Mouse (Mus musculus): Measurements from ENCODE around the gene Fitm1. TPM values are rescaled to one million over a fixed set of nuclear protein-coding genes. Genes with fewer than 3 reads are reported as not detected.

Fitm1 gene
- total and polyA plus RNA-seq, 3 experiments, result not detected

DNA sequence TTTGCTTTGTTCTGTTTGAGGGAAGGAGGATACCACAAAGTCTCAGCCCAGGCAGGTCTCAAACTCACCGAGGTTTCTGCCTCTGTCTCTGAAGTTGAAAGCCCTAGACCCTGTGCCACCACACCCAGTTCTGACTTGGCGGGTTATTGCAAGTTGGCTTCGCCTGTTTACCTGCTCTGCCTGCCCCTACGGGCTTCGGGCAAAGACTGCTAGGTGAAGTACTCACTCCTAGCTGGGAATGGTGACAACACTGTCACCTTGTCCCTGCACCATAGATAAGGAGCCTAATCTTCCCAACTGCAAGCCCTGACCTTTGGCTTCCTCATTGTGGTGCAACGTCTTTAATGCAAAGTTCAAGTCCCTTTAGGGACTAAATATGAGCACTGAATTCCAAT, 10.1 kb downstream of the Fitm1 start:
- H3K36me3 ChIP-seq (replicated peaks in 1 of 2; ENCODE audit: control insufficient read depth in 1 of 2, insufficient read depth in 1 of 2, low read length in 1 of 2), result peaks cover 29 to 58% of the 10 kb centered on the region in 2 experiments
- peaks cover 23% of the 10 kb centered on the region for H3K79me2 ChIP-seq (replicated peaks; ENCODE audit: control insufficient read depth, extremely low read depth, insufficient read depth, poor library complexity, severe bottlenecking)
- H3K9me3 ChIP-seq (replicated peaks; ENCODE audit: low read length), result no peaks in the 10 kb centered on the region
- H3K4me1 ChIP-seq (ENCODE audit: control insufficient read depth in 1 of 2, insufficient read depth in 2 of 2), result peaks cover 13 to 62% of the 10 kb centered on the region in 2 experiments
- H3K27me3 ChIP-seq (replicated peaks), result no peaks in the 10 kb centered on the region
- no peak for DNase-seq (ENCODE audit: extremely low read depth)
- dilution Hi-C loops (cut with MboI; ENCODE audit: extremely low pct_ligation_motif_present, extremely low pct_unique_long_range_greater_than_20kb, low sequenced_read_pairs), result no loop called here
- H3K27ac ChIP-seq (ENCODE audit: insufficient read depth, low read depth), result peak overlapping the region; percentile 83
- peak overlapping the region; percentile 27; the same call in 1 of the 2 replicates for H3K4me2 ChIP-seq (ENCODE audit: insufficient read depth, low read depth, poor library complexity, severe bottlenecking)
- no peak overlapping the region for H3K9ac ChIP-seq (ENCODE audit: insufficient read depth, low read depth)
- in situ Hi-C loops (cut with MboI; ENCODE audit: low pct_ligation_motif_present, low pct_unique_long_range_greater_than_20kb, low sequenced_read_pairs), result no loop called here
- TF ChIP-seq E2F4 (IDR thresholded peaks at IDR 0.05; ENCODE audit: insufficient replicate concordance, low read depth, low read length) (no peak), MEF2A (IDR thresholded peaks at IDR 0.05; ENCODE audit: borderline replicate concordance, low read depth, low read length) (no peak), SIN3A (IDR thresholded peaks at IDR 0.05; ENCODE audit: low read length) (no peak), CTCF (conservative IDR thresholded peaks at IDR 0.05 in 1 of 2, IDR thresholded peaks at IDR 0.05 in 1 of 2; ENCODE audit: low read depth in 2 of 2, low read length in 2 of 2) (no peak)
- peak overlapping the region in 1 of 3 experiments; percentile 12 for H3K4me3 ChIP-seq (replicated peaks in 1 of 3; ENCODE audit: low read depth in 2 of 3, low read length in 2 of 3, poor library complexity in 1 of 3)

GRCm38 (mm10) chr14:55586149-55586548, 10.7 kb downstream of the Fitm1 start:
- Histone ChIP-seq H3K4me1 (ENCODE audit: control insufficient read depth in 1 of 2, insufficient read depth in 2 of 2) (peaks cover 8 to 57% of the 10 kb centered on the region in 2 experiments), H3K9me3 (replicated peaks; ENCODE audit: low read length) (no peaks in the 10 kb centered on the region), H3K36me3 (replicated peaks in 1 of 2; ENCODE audit: control insufficient read depth in 1 of 2, insufficient read depth in 1 of 2, low read length in 1 of 2) (peaks cover 24 to 52% of the 10 kb centered on the region in 2 experiments), H3K27me3 (replicated peaks) (no peaks in the 10 kb centered on the region), H3K27ac (ENCODE audit: insufficient read depth, low read depth) (peak overlapping the region; percentile 83), H3K4me3 (replicated peaks in 1 of 3; ENCODE audit: low read depth in 2 of 3, low read length in 2 of 3, poor library complexity in 1 of 3) (no peak overlapping the region), H3K9ac (ENCODE audit: insufficient read depth, low read depth) (no peak overlapping the region), H3K4me2 (ENCODE audit: insufficient read depth, low read depth, poor library complexity, severe bottlenecking) (no peak overlapping the region), H3K79me2 (replicated peaks; ENCODE audit: control insufficient read depth, extremely low read depth, insufficient read depth, poor library complexity, severe bottlenecking) (peaks cover 23% of the 10 kb centered on the region)
- no peak for DNase-seq (ENCODE audit: extremely low read depth)
- in situ Hi-C loops (cut with MboI; ENCODE audit: low pct_ligation_motif_present, low pct_unique_long_range_greater_than_20kb, low sequenced_read_pairs), result no loop called here
- dilution Hi-C loops (cut with MboI; ENCODE audit: extremely low pct_ligation_motif_present, extremely low pct_unique_long_range_greater_than_20kb, low sequenced_read_pairs), result no loop called here
- TF ChIP-seq NRF1 (IDR thresholded peaks at IDR 0.05; ENCODE audit: low read depth, low read length) (no peak), JUN (IDR thresholded peaks at IDR 0.05; ENCODE audit: insufficient read depth, low read depth, low read length) (no peak), ZNF384 (IDR thresholded peaks at IDR 0.05; ENCODE audit: low read depth, low read length) (peak; percentile 82), POLR2A (IDR thresholded peaks at IDR 0.05; ENCODE audit: low read depth, low read length) (0 out of 2 replicates have a peak, but pooled peaks have one; percentile 19), SMC3 (IDR thresholded peaks at IDR 0.05; ENCODE audit: low read depth, low read length) (peak; percentile 19; the same call in 1 of the 2 replicates), POLR2AphosphoS2 (IDR thresholded peaks at IDR 0.05; ENCODE audit: low read depth, low read length) (no peak), MYC (IDR thresholded peaks at IDR 0.05; ENCODE audit: low read depth, low read length) (peak; percentile 41; the same call in 1 of the 2 replicates), CTCF (conservative IDR thresholded peaks at IDR 0.05 in 1 of 2, IDR thresholded peaks at IDR 0.05 in 1 of 2; ENCODE audit: low read depth in 2 of 2, low read length in 2 of 2) (peak in 1 of 2 experiments; percentile 59; a peak in 2 of 4 replicates), KAT2A (IDR thresholded peaks at IDR 0.05; ENCODE audit: insufficient replicate concordance, low read length) (no peak), RAD21 (IDR thresholded peaks at IDR 0.05; ENCODE audit: low read depth, low read length) (peak; percentile 43), MAFK (IDR thresholded peaks at IDR 0.05; ENCODE audit: insufficient replicate concordance, low read length) (peak; percentile 69; the same call in 1 of the 2 replicates), USF2 (conservative IDR thresholded peaks at IDR 0.05; ENCODE audit: low read depth, low read length) (no peak)
